Mouse (Mus musculus): ENCODE measurements around the gene Olfr361. TPM values are rescaled to one million over a fixed set of nuclear protein-coding genes. Genes with fewer than 3 reads are reported as not detected.

Olfr361 gene
- polyA plus RNA-seq (2015; fragmentation: Illumina TruSeq; extraction: RNeasy Lipid Tissue Mini Kit (QIAGEN cat#74804); ENCODE audit: insufficient read depth, low read depth, low replicate concordance) = not detected

GRCm38 (mm10) chr2:37089190-37089589 lies at the start of gene Olfr361:
Gene Olfr361, minus strand, starts transcription at chr2:37089290.

GRCm38 (mm10) chr2:37117810-37118209 lies 28.7 kb upstream of the Olfr361 start, which contains the start of gene Olfr362:
Gene Olfr362, minus strand, starts transcription at chr2:37117910.

GRCm38 (mm10) chr2:37065446-37065845 lies 23.6 kb downstream of the Olfr361 start, which contains the start of gene Olfr360:
Gene Olfr360, plus strand, starts transcription at chr2:37065746.

Other genes starting within 250 kb of the Olfr361 start
- gene Olfr350, start 243.0 kb downstream of the Olfr361 start, polyA plus RNA-seq (2015; fragmentation: Illumina TruSeq; extraction: RNeasy Lipid Tissue Mini Kit (QIAGEN cat#74804); ENCODE audit: insufficient read depth, low read depth, low replicate concordance) = not detected
- not detected for gene Olfr351, start 226.6 kb downstream of the Olfr361 start, polyA plus RNA-seq (2015; fragmentation: Illumina TruSeq; extraction: RNeasy Lipid Tissue Mini Kit (QIAGEN cat#74804); ENCODE audit: insufficient read depth, low read depth, low replicate concordance)
- gene Olfr352, start 220.8 kb downstream of the Olfr361 start, polyA plus RNA-seq (2015; fragmentation: Illumina TruSeq; extraction: RNeasy Lipid Tissue Mini Kit (QIAGEN cat#74804); ENCODE audit: insufficient read depth, low read depth, low replicate concordance) = not detected
- gene Olfr353, start 196.4 kb downstream of the Olfr361 start, polyA plus RNA-seq (2015; fragmentation: Illumina TruSeq; extraction: RNeasy Lipid Tissue Mini Kit (QIAGEN cat#74804); ENCODE audit: insufficient read depth, low read depth, low replicate concordance) = not detected
- gene Olfr354, start 183.6 kb downstream of the Olfr361 start, polyA plus RNA-seq (2015; fragmentation: Illumina TruSeq; extraction: RNeasy Lipid Tissue Mini Kit (QIAGEN cat#74804); ENCODE audit: insufficient read depth, low read depth, low replicate concordance) = not detected
- gene Olfr355, start 160.4 kb downstream of the Olfr361 start, polyA plus RNA-seq (2015; fragmentation: Illumina TruSeq; extraction: RNeasy Lipid Tissue Mini Kit (QIAGEN cat#74804); ENCODE audit: insufficient read depth, low read depth, low replicate concordance) = not detected
- not detected for gene Olfr356, start 152.2 kb downstream of the Olfr361 start, polyA plus RNA-seq (2015; fragmentation: Illumina TruSeq; extraction: RNeasy Lipid Tissue Mini Kit (QIAGEN cat#74804); ENCODE audit: insufficient read depth, low read depth, low replicate concordance)
- not detected for gene Olfr357, start 95.5 kb downstream of the Olfr361 start, polyA plus RNA-seq (2015; fragmentation: Illumina TruSeq; extraction: RNeasy Lipid Tissue Mini Kit (QIAGEN cat#74804); ENCODE audit: insufficient read depth, low read depth, low replicate concordance)
- gene Olfr358, start 80.0 kb downstream of the Olfr361 start, polyA plus RNA-seq (2015; fragmentation: Illumina TruSeq; extraction: RNeasy Lipid Tissue Mini Kit (QIAGEN cat#74804); ENCODE audit: insufficient read depth, low read depth, low replicate concordance) = not detected
- gene Olfr360, start 23.5 kb downstream of the Olfr361 start, polyA plus RNA-seq (2015; fragmentation: Illumina TruSeq; extraction: RNeasy Lipid Tissue Mini Kit (QIAGEN cat#74804); ENCODE audit: insufficient read depth, low read depth, low replicate concordance) = not detected
- gene Olfr362, start 28.6 kb upstream of the Olfr361 start, polyA plus RNA-seq (2015; fragmentation: Illumina TruSeq; extraction: RNeasy Lipid Tissue Mini Kit (QIAGEN cat#74804); ENCODE audit: insufficient read depth, low read depth, low replicate concordance) = not detected
- gene Olfr364-ps1, start 50.0 kb upstream of the Olfr361 start, polyA plus RNA-seq (2015; fragmentation: Illumina TruSeq; extraction: RNeasy Lipid Tissue Mini Kit (QIAGEN cat#74804); ENCODE audit: insufficient read depth, low read depth, low replicate concordance) = not detected
- gene Olfr365, start 98.9 kb upstream of the Olfr361 start, polyA plus RNA-seq (2015; fragmentation: Illumina TruSeq; extraction: RNeasy Lipid Tissue Mini Kit (QIAGEN cat#74804); ENCODE audit: insufficient read depth, low read depth, low replicate concordance) = not detected
- gene Olfr366, start 122.3 kb upstream of the Olfr361 start, polyA plus RNA-seq (2015; fragmentation: Illumina TruSeq; extraction: RNeasy Lipid Tissue Mini Kit (QIAGEN cat#74804); ENCODE audit: insufficient read depth, low read depth, low replicate concordance) = not detected
- gene Olfr368, start 237.2 kb upstream of the Olfr361 start, polyA plus RNA-seq (2015; fragmentation: Illumina TruSeq; extraction: RNeasy Lipid Tissue Mini Kit (QIAGEN cat#74804); ENCODE audit: insufficient read depth, low read depth, low replicate concordance) = not detected